Mouse (Mus musculus): ENCODE data around the gene Cables2. TPM values are rescaled to one million over a fixed set of nuclear protein-coding genes. Genes with fewer than 3 reads are reported as not detected.

Gene Cables2
- total RNA-seq, 2 experiments from 2014 or later, result 8.8 to 9.2 TPM

DNA sequence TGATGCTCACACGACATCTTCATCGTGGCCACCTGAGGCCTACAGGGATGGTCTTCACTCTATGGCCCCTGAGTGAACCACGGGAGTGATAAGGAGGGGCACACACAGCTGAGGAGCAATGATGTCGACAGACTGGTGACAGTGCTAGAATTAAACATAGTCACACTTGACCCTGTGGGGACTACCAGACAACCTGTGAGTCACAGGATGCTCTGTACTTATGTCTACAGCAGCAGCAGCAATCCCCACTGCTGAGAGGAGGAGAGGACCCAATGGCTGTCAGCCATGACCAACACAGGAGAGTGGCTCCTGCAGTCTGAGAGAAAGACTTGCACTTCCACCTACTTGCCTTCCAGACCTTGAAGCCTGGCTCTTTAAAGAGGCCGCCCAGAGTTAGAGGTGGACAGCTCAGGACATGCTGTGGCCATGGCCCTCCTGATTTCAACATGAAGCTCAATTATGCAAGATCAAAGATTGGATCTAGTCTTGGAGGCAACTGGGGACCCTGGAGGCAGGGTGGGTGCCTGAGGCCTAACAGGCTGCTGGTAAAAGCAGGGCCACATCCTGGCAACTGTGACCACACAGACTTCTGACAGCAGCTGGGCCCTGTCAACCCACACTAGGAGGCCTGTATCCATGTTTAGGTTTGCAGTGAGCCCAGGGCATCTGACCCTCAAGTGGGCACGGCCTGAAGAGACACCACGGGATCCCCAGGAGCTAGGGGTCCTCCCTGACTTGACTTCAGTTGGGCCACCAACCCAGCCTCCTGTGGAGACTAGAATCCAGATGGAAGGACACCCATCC is 40.0 kb downstream of the Cables2 start:
- no peak for ATAC-seq (replicated peaks; ENCODE audit: low FRiP score, poor library complexity, severe bottlenecking)

DNA sequence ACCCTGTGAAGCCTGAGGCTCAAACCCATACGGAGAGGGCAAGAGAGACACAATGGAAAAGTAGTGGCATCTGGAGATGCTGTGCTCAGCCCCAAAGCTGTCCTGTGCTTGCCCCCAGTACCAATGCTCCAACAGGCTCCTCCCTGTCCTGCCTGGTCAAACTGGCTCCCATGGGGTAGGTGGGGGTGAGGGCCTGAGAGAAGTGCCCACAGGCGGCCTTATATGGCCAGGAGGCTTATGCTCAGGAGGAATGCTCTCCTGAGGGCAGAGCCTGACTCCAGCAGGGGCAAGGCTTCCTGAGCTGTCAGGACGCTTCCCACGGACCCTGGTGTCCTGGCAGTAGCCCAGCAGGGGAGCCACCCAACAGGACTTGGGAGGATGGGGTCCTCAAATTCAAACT is 42.8 kb downstream of the Cables2 start:
- ATAC-seq (replicated peaks; ENCODE audit: low FRiP score, poor library complexity, severe bottlenecking), result no peak

DNA sequence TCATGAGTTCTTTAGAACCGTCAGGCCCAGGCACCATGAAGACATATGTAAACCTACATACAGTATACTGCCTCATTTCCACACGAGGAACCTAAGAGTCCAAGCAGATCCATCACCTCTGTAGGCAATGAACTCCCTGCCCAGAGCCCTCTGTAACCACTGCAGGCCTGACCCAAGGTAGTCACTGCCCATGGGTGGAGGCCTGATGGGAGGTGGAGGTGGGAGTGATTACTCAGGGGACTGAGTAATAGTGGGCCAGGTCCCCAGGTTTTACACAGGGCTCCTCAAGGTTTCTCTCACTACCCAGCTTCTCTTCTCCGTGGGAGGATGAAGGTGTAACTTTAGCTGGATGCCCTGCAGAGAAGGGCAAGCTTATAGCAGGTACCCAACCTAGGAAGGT is 44.2 kb downstream of the Cables2 start:
- no peak for ATAC-seq (replicated peaks; ENCODE audit: low FRiP score, poor library complexity, severe bottlenecking)

DNA sequence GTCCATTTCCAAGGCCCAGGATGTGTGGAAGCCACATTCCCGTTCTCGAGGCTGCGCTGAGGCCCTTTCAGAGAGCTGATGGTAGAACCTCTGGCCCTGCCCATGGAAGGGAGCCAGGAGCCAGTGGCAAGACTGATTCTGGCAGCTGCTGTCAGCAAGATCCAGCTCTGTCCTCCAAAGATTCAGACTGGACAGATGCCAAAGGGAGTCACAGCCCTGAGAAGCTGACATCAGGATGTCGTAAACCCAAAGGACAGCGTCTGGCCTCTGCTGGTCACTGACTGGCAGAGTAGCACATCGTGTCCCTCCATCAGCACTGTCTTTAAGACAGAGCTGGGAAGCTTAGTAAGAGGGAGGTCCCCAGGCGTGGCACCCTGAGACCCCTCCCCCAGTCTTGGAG is 44.7 kb downstream of the Cables2 start:
- no peak for ATAC-seq (replicated peaks; ENCODE audit: low FRiP score, poor library complexity, severe bottlenecking)

GRCm38 (mm10) chr2:180228060-180228458 is 45.2 kb downstream of the Cables2 start:
- ATAC-seq (replicated peaks; ENCODE audit: low FRiP score, poor library complexity, severe bottlenecking), result no peak

DNA sequence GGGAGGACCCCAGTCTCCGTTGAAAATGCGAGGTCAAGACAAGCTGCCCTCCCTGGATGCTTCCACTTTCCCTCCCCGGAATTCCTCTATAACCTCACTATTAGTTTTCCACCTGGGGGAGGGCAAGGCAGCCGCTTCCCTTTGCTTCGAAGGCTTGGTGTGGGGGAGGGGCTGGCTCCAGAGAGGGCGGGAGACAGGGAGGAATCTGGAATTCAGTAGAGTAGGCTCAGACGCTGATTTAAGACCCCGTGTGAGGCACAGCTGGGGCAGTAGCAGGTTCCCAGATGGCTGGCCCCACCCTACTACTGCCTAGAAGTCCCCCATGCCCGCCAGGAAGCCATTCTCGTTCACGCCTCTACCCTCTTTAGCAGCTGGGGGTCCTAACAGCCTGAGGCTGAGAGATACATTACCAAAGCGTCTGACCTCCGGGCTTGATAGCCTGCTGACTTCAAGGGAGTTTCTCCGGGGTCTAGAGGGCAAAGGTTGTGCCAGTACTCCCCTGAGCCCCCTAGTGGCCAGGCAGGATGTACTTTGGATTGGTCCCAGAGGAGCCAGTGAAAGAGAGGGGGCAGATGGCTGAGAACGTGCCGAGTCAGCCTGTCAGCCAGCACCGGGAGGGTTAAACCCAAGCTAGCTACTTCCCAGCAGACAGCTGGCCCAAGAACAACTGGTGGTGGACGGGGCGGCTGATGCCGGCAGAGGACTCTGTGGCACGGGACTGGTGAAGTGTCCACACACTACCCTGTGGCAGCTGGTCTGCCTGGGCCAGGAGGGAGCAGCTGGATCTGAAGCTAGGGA is 45.8 kb downstream of the Cables2 start:
- ATAC-seq (replicated peaks; ENCODE audit: low FRiP score, poor library complexity, severe bottlenecking), result peak; percentile 56

DNA sequence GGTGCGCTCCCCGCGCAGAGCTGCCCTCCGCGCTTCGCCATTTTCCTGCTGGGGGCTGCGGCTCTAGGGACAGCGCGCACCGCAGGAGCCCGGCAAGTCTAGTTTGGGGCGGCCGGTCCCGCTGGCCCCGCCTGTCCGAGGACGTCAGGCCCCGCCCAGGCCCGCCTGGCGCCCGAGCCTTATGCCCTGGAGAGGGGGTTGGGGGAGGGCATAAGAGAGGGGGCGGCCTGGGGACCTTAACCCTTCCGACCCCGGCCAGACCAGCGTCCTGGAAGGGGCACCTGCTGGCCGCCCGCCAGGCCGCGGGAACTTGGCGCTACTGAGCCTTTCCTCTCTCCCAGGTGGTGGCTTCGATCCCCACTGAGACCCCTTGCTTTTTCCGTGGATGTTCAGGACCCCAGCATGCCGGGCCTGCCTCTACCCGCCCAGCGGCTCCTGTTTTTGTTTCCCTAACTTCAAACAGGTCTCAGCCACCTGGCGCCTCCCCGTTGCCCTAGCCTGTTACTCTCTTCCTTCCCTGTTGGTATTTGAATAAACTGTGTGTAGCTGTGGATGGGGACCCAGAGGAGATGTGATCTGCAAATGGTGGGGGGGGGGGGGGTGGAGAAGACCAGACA is 47.4 kb downstream of the Cables2 start, which contains the start of gene Lama5:
TSS of gene Lama5 (minus strand) at position 98 of the 617 bp plus-strand sequence.
- ATAC-seq (replicated peaks; ENCODE audit: low FRiP score, poor library complexity, severe bottlenecking), result no peak

GRCm38 (mm10) chr2:180225044-180225761 is 48.1 kb downstream of the Cables2 start:
- no peak for ATAC-seq (replicated peaks; ENCODE audit: low FRiP score, poor library complexity, severe bottlenecking)

GRCm38 (mm10) chr2:180224647-180225043 is 48.7 kb downstream of the Cables2 start:
- ATAC-seq (replicated peaks; ENCODE audit: low FRiP score, poor library complexity, severe bottlenecking), result no peak

DNA sequence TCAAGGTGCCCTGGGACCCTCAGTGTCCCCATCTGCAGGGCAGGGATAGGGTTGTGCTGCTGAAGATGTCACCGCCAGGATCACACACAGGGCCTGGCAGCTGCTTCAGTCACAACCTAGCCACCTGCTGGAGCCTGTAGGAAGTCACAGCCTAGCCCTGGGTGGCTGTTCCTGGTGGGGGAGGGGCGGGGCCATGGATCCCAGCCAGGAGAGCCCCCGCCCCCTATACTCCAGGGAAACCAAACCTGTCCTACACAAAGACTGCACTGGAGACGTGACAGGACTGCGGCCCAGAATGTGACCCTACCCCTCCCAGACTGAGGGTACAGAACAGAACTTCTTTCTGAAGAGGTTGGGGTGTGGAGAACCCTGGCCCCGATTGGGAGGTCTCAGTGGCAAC is 51.0 kb downstream of the Cables2 start:
- 0 out of 2 replicates have a peak, but pooled peaks have one; percentile 16 for ATAC-seq (replicated peaks; ENCODE audit: low FRiP score, poor library complexity, severe bottlenecking)

- ATAC-seq (replicated peaks; ENCODE audit: low FRiP score, poor library complexity, severe bottlenecking), result no peak
These were observed 52.2 kb downstream of the Cables2 start for GRCm38 (mm10) chr2:180221051-180221450.

GRCm38 (mm10) chr2:180220165-180220564 is 53.1 kb downstream of the Cables2 start:
- no peak for ATAC-seq (replicated peaks; ENCODE audit: low FRiP score, poor library complexity, severe bottlenecking)

DNA sequence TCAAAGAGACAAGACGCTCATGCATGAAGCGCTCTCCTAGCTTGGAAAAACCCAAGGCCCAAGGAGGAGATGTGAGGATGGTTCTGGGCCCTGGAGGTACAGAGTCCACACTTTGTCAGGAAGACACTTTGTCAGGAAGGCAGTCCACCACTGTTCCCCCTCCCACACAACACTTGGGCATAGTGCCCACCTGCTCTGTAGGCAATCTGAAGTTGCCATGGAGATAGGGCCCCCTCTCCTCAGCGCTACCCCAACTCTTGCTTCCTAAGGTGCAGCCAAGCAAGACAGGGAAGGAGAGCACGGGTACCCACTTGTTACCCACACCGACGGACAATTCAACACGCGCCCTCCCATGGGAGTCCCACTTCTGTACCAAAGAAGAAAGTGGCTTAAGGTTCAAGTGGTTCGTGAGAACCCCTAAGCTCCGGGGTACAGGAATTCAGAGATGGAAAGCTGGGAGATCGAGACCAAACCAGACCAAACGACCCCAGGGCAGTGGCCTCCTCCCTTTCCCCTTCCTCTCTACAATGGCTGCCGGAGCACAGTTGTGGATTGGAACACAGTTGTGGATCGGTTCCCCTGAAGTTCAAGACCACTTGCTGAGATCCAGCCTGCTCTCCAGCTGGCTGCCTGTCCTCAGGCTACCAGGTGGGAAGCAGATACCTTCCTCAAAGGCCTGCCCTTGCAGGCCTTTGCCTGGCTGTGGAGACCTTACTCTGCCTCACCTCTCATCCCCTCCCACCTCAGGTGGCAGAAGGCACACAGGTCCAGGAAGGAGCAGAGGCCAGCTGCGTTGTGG is 54.0 kb downstream of the Cables2 start:
- ATAC-seq (replicated peaks; ENCODE audit: low FRiP score, poor library complexity, severe bottlenecking), result no peak

GRCm38 (mm10) chr2:180218677-180219076 is 54.6 kb downstream of the Cables2 start:
- ATAC-seq (replicated peaks; ENCODE audit: low FRiP score, poor library complexity, severe bottlenecking), result no peak

- ATAC-seq (replicated peaks; ENCODE audit: low FRiP score, poor library complexity, severe bottlenecking), result no peak
These were observed 55.1 kb downstream of the Cables2 start for GRCm38 (mm10) chr2:180218241-180218640.

- ATAC-seq (replicated peaks; ENCODE audit: low FRiP score, poor library complexity, severe bottlenecking), result no peak
These were observed 55.7 kb downstream of the Cables2 start for GRCm38 (mm10) chr2:180217587-180217986.

DNA sequence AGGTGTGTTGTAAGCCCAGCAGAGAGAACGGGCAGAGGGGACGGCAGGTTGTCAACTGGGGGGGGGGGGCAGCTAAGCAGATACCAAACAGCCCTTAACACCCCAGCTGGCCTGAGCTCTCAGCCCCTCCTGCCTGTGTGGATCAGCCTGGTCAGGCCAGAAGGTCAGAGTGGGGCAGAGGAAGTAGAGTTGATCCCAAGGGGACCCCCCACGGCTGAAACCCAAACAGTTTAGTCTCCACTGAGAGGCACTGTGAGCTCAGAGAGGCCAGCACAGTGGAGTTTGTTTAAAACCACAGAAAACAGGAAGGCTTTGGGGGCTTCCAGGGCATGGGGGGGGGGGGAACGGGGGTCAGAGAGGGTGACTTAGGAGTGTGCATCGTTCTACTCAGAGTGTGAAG is 56.4 kb downstream of the Cables2 start:
- no peak for ATAC-seq (replicated peaks; ENCODE audit: low FRiP score, poor library complexity, severe bottlenecking)

- ATAC-seq (replicated peaks; ENCODE audit: low FRiP score, poor library complexity, severe bottlenecking), result no peak
These were observed 57.3 kb downstream of the Cables2 start for GRCm38 (mm10) chr2:180215951-180216350.

GRCm38 (mm10) chr2:180215011-180215461 is 58.3 kb downstream of the Cables2 start:
- ATAC-seq (replicated peaks; ENCODE audit: low FRiP score, poor library complexity, severe bottlenecking), result no peak

All from erythroid progenitor cell, adult 5-6 weeks (primary cell).